Mouse (Mus musculus): ENCODE results near the gene Camta1. TPM values are rescaled to one million over a fixed set of nuclear protein-coding genes. Genes with fewer than 3 reads are reported as not detected.
A peak's percentile ranks its signal among the peaks of the same experiment; 100 is the strongest.
"Not testable (repeated sequence)": the region's sequence is repeated elsewhere in the genome, so short reads cannot be mapped to it uniquely, and the experiment has no call there.

Camta1 gene
- polyA plus RNA-seq, 1 experiment from 2014 or later: 130 TPM

- peaks cover 31% of the 10 kb centered on the region for H3K4me1 ChIP-seq
- 14% methylated on average over 12 of the region's 12 CpGs for WGBS
- H3K4me3 ChIP-seq: peak overlapping the region; percentile 85
- H3K9ac ChIP-seq (replicated peaks): peak overlapping the region; percentile 82
- no peaks in the 10 kb centered on the region for H3K27me3 ChIP-seq
- peak overlapping the region; percentile 82 for H3K27ac ChIP-seq (replicated peaks)
- H3K4me2 ChIP-seq (replicated peaks): peak overlapping the region; percentile 61
- ATAC-seq (replicated peaks): no peak
- no peaks in the 10 kb centered on the region for H3K9me3 ChIP-seq
- no peaks in the 10 kb centered on the region for H3K36me3 ChIP-seq
Measured at GRCm38 (mm10) chr4:150913743-150914142, 947.9 kb downstream of the Camta1 start.

GRCm38 (mm10) chr4:150910164-150910951, 951.3 kb downstream of the Camta1 start:
- WGBS: 85% methylated on average over 19 of the region's 19 CpGs
- Histone ChIP-seq H3K4me2 (replicated peaks) (peak overlapping the region; percentile 80), H3K36me3 (peaks cover 10% of the 10 kb centered on the region), H3K27me3 (no peaks in the 10 kb centered on the region), H3K27ac (replicated peaks) (peak overlapping the region; percentile 85), H3K9me3 (no peaks in the 10 kb centered on the region), H3K4me3 (peak overlapping the region; percentile 100), H3K4me1 (peaks cover 37% of the 10 kb centered on the region), H3K9ac (replicated peaks) (0 out of 2 replicates have a peak overlapping the region, but pooled peaks have one; percentile 29)
- peak; percentile 49; the same call in 1 of the 2 replicates for ATAC-seq (replicated peaks)

GRCm38 (mm10) chr4:150909451-150910156, 952.1 kb downstream of the Camta1 start:
- peak; percentile 90 for ATAC-seq (replicated peaks)

GRCm38 (mm10) chr4:150908512-150908911, 953.2 kb downstream of the Camta1 start:
- H3K4me2 ChIP-seq (replicated peaks): peak overlapping the region; percentile 80; the same call in 1 of the 2 replicates

More at GRCm38 (mm10) chr4:150909451-150910156, 952.1 kb downstream of the Camta1 start:
- Histone ChIP-seq H3K27me3 (no peaks in the 10 kb centered on the region), H3K4me3 (peak overlapping the region; percentile 100), H3K36me3 (peaks cover 15% of the 10 kb centered on the region), H3K9ac (replicated peaks) (peak overlapping the region; percentile 98), H3K4me2 (replicated peaks) (peak overlapping the region; percentile 80), H3K27ac (replicated peaks) (peak overlapping the region; percentile 85), H3K4me1 (peaks cover 30% of the 10 kb centered on the region), H3K9me3 (no peaks in the 10 kb centered on the region)
- under 1% methylated on average over 55 of the region's 56 CpGs for WGBS

GRCm38 (mm10) chr4:150907099-150907498, 954.6 kb downstream of the Camta1 start:
- H3K9ac ChIP-seq (replicated peaks): no peak overlapping the region
- no peaks in the 10 kb centered on the region for H3K27me3 ChIP-seq
- peaks cover 18% of the 10 kb centered on the region for H3K4me1 ChIP-seq
- peaks cover 37% of the 10 kb centered on the region for H3K36me3 ChIP-seq
- no peak overlapping the region for H3K27ac ChIP-seq (replicated peaks)
- no peaks in the 10 kb centered on the region for H3K9me3 ChIP-seq
- no peak for ATAC-seq (replicated peaks)
- 94% methylated on average over 8 of the region's 8 CpGs for WGBS
- no peak overlapping the region for H3K4me2 ChIP-seq (replicated peaks)
- H3K4me3 ChIP-seq: no peak overlapping the region

More at GRCm38 (mm10) chr4:150908512-150908911, 953.2 kb downstream of the Camta1 start:
- not testable (repeated sequence) for H3K9ac ChIP-seq (replicated peaks); ATAC-seq (replicated peaks); H3K27ac ChIP-seq (replicated peaks); H3K27me3 ChIP-seq; H3K9me3 ChIP-seq
- WGBS: 73% methylated on average over 5 of the region's 5 CpGs
- Histone ChIP-seq H3K4me1 (peaks cover 25% of the 10 kb centered on the region), H3K4me3 (peak overlapping the region; percentile 100; the same call in 1 of the 2 replicates), H3K36me3 (peaks cover 23% of the 10 kb centered on the region)

GRCm38 (mm10) chr4:150903091-150903742, 958.5 kb downstream of the Camta1 start:
- no peak overlapping the region for H3K27ac ChIP-seq (replicated peaks)
- H3K36me3 ChIP-seq: peaks cover 67% of the 10 kb centered on the region
- no peaks in the 10 kb centered on the region for H3K9me3 ChIP-seq
- no peak overlapping the region for H3K9ac ChIP-seq (replicated peaks)
- no peak for ATAC-seq (replicated peaks)
- no peak overlapping the region for H3K4me2 ChIP-seq (replicated peaks)
- 0 out of 2 replicates have a peak, but pooled peaks cover 4% of the 10 kb centered on the region for H3K4me1 ChIP-seq
- H3K4me3 ChIP-seq: no peak overlapping the region
- no peaks in the 10 kb centered on the region for H3K27me3 ChIP-seq
- WGBS: 93% methylated on average over 14 of the region's 14 CpGs

GRCm38 (mm10) chr4:150902062-150902461, 959.6 kb downstream of the Camta1 start:
- Histone ChIP-seq H3K9me3 (no peaks in the 10 kb centered on the region), H3K9ac (replicated peaks) (no peak overlapping the region), H3K4me3 (no peak overlapping the region), H3K27me3 (no peaks in the 10 kb centered on the region), H3K4me2 (replicated peaks) (no peak overlapping the region), H3K27ac (replicated peaks) (no peak overlapping the region), H3K4me1 (no peaks in the 10 kb centered on the region), H3K36me3 (peaks cover 78% of the 10 kb centered on the region)
- no peak for ATAC-seq (replicated peaks)
- WGBS: 93% methylated on average over 12 of the region's 12 CpGs

- no peak overlapping the region for H3K4me3 ChIP-seq
- no peak for ATAC-seq (replicated peaks)
- no peak overlapping the region for H3K27ac ChIP-seq (replicated peaks)
- H3K9ac ChIP-seq (replicated peaks): no peak overlapping the region
- no peak overlapping the region for H3K4me2 ChIP-seq (replicated peaks)
- H3K36me3 ChIP-seq: peaks cover 80% of the 10 kb centered on the region
- no peaks in the 10 kb centered on the region for H3K27me3 ChIP-seq
- H3K4me1 ChIP-seq: no peaks in the 10 kb centered on the region
- H3K9me3 ChIP-seq: no peaks in the 10 kb centered on the region
- 54% methylated on average over 9 of the region's 9 CpGs for WGBS
Measured at GRCm38 (mm10) chr4:150901651-150902050, 960.0 kb downstream of the Camta1 start.

- no peak overlapping the region for H3K4me2 ChIP-seq (replicated peaks)
- no peaks in the 10 kb centered on the region for H3K4me1 ChIP-seq
- H3K9me3 ChIP-seq: no peaks in the 10 kb centered on the region
- H3K4me3 ChIP-seq: no peak overlapping the region
- WGBS: 92% methylated on average over 13 of the region's 13 CpGs
- ATAC-seq (replicated peaks): no peak
- peaks cover 79% of the 10 kb centered on the region for H3K36me3 ChIP-seq
- no peak overlapping the region for H3K27ac ChIP-seq (replicated peaks)
- H3K9ac ChIP-seq (replicated peaks): no peak overlapping the region
- no peaks in the 10 kb centered on the region for H3K27me3 ChIP-seq
Measured at GRCm38 (mm10) chr4:150900486-150900885, 961.2 kb downstream of the Camta1 start.

- H3K27ac ChIP-seq (replicated peaks): no peak overlapping the region
Measured at GRCm38 (mm10) chr4:150898716-150899365, 962.8 kb downstream of the Camta1 start.

GRCm38 (mm10) chr4:150896896-150897624, 964.6 kb downstream of the Camta1 start:
- no peak for ATAC-seq (replicated peaks)
- H3K36me3 ChIP-seq: peaks cover 51% of the 10 kb centered on the region

More at GRCm38 (mm10) chr4:150898716-150899365, 962.8 kb downstream of the Camta1 start:
- WGBS: 61% methylated on average over 13 of the region's 13 CpGs
- Histone ChIP-seq H3K9ac (replicated peaks) (no peak overlapping the region), H3K9me3 (no peaks in the 10 kb centered on the region), H3K4me1 (no peaks in the 10 kb centered on the region), H3K36me3 (peaks cover 69% of the 10 kb centered on the region), H3K4me2 (replicated peaks) (no peak overlapping the region), H3K4me3 (no peak overlapping the region), H3K27me3 (no peaks in the 10 kb centered on the region)
- ATAC-seq (replicated peaks): no peak

More at GRCm38 (mm10) chr4:150896896-150897624, 964.6 kb downstream of the Camta1 start:
- no peaks in the 10 kb centered on the region for H3K27me3 ChIP-seq
- no peak overlapping the region for H3K4me2 ChIP-seq (replicated peaks)
- H3K4me3 ChIP-seq: no peak overlapping the region
- H3K4me1 ChIP-seq: no peaks in the 10 kb centered on the region
- H3K9ac ChIP-seq (replicated peaks): no peak overlapping the region
- WGBS: 93% methylated on average over 26 of the region's 26 CpGs
- H3K27ac ChIP-seq (replicated peaks): no peak overlapping the region
- no peaks in the 10 kb centered on the region for H3K9me3 ChIP-seq
